Mouse (Mus musculus) macrophage (primary cell): Measurements from ENCODE around the gene Nup50. TPM values are rescaled to one million over a fixed set of nuclear protein-coding genes. Genes with fewer than 3 reads are reported as not detected.

Experiments
- H3K27ac ChIP-seq: fragments of 350-480 bp; formaldehyde crosslinking; 2 replicates; pipeline ENCODE4 v1.9.0; 2021
- H3K36me3 ChIP-seq: fragments of 350-480 bp; formaldehyde crosslinking; 2 replicates; pipeline ENCODE4 v1.9.0; 2021; ENCODE audit errors: inconsistent target
- H3K4me3 ChIP-seq: fragments of 350-480 bp; formaldehyde crosslinking; 2 replicates; pipeline ENCODE4 v1.9.0; 2021; ENCODE audit errors: inconsistent target
- H3K79me2 ChIP-seq: fragments of 350-480 bp; formaldehyde crosslinking; 2 replicates; pipeline ENCODE4 v1.9.0; 2021; ENCODE audit errors: inconsistent target
- WGBS: methylation state at CpG from one replicate; pipeline ENCODE4 v1.1.7; 2026; ENCODE audit warnings: inconsistent platforms; ENCODE audit not compliant: missing documents; 5-methylcytosine and 5-hydroxymethylcytosine counted together
- polyA plus RNA-seq: library from polyadenylated mRNA; stranded (reverse); fragments of 250-400 nt; gene quantifications from 3 replicates; pipeline ENCODE4 v1.2.4, GENCODE M21; 2018; ENCODE audit warnings: inconsistent platforms

Gene Nup50
- polyA plus RNA-seq, 1 experiment from 2014 or later, result 79.2 TPM

DNA sequence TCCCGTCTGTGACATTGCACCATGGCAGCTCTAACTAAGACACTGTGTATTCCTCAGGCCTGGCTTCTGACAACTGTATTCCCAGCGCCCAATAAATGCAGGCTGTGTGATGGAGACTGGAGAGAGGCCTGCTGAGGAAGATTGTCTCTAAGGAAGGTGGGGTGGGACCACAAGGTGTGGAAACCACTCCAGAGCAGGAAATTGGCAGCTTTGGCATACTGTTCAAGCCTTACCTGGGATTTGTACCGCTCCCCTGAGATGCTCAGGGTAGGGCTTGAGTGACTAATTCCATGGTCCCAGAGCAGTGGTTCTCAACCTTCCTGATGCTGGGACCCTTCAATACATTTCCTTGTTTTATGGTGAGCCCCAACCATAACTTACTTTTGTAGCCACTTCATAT is 65.9 kb downstream of the Nup50 start:
- Histone ChIP-seq H3K36me3 (no peaks in the 10 kb centered on the region), H3K79me2 (peaks cover 33% of the 10 kb centered on the region), H3K4me3 (no peak overlapping the region), H3K27ac (peak overlapping the region; percentile 82)
- 100% methylated on average over 3 of the region's 3 CpGs for WGBS

DNA sequence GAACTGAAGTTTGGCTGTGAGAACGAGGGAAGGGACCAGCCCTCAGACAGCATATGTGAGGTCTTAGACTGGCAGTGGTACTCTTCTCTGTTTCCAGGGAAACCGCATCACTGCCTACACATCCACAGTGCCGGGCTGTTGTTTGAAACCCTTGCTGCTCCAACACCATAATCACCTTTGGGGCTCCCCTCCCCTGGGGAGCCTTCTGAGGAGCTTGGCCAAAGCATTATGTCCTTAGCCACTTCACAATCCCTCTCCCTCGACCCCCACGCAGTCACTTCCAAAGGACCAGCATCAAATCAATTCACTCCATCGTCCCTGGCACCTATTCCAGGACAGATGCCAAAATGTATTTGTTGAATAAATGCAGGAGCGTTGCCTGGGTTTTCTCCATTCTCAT is 66.6 kb downstream of the Nup50 start:
- Histone ChIP-seq H3K79me2 (peaks cover 26% of the 10 kb centered on the region), H3K27ac (no peak overlapping the region), H3K4me3 (no peak overlapping the region), H3K36me3 (no peaks in the 10 kb centered on the region)
- WGBS, result 92% methylated on average over 7 of the region's 7 CpGs

Other genes with a start within 250 kb of the Nup50 start
- not detected in 3 replicates for gene Arhgap8, start 203.4 kb upstream of the Nup50 start, polyA plus RNA-seq
- gene Phf21b, start 67.4 kb upstream of the Nup50 start, polyA plus RNA-seq, result 0.14 to 0.21 TPM (median 0.19 TPM) in 3 replicates
- gene Gm29666, start 3.4 kb upstream of the Nup50 start, polyA plus RNA-seq, result 0.15 to 0.34 TPM (median 0.26 TPM) in 3 replicates
- 96.5 to 136 TPM (median 117 TPM) in 3 replicates for gene 5031439G07Rik, start 65.1 kb downstream of the Nup50 start, polyA plus RNA-seq
- gene Upk3a, start 93.7 kb downstream of the Nup50 start, polyA plus RNA-seq, result not detected in 3 replicates
- 5.4 to 11.3 TPM (median 6.8 TPM) in 3 replicates for gene Fam118a, start 105.5 kb downstream of the Nup50 start, polyA plus RNA-seq
- not detected in 3 replicates for gene Smc1b, start 208.6 kb downstream of the Nup50 start, polyA plus RNA-seq
- not detected in 3 replicates for gene Ribc2, start 208.7 kb downstream of the Nup50 start, polyA plus RNA-seq